Mouse (Mus musculus) neutrophil, adult 5-6 weeks (primary cell): ENCODE data around the gene Asic3. TPM values are rescaled to one million over a fixed set of nuclear protein-coding genes. Genes with fewer than 3 reads are reported as not detected.

Experiments used
- ATAC-seq: fragments of 151-379, 151-347 bp; 2 replicates; pipeline ENCODE4 v1.8.0; 2017; ENCODE audit warnings: mild to moderate bottlenecking, moderate TSS enrichment; ENCODE audit not compliant: insufficient number of reproducible peaks, poor library complexity, low FRiP score, severe bottlenecking; ENCODE audit errors: extremely low read depth
- total RNA-seq: library from RNA; stranded (forward); fragments of 200-1000 nt; gene quantifications from 2 replicates; pipeline ENCODE4 v1.2.3, GENCODE M21; 2017

Asic3 gene
- total RNA-seq = 0.23 TPM in 1 of 2 replicates, not detected in the other

DNA sequence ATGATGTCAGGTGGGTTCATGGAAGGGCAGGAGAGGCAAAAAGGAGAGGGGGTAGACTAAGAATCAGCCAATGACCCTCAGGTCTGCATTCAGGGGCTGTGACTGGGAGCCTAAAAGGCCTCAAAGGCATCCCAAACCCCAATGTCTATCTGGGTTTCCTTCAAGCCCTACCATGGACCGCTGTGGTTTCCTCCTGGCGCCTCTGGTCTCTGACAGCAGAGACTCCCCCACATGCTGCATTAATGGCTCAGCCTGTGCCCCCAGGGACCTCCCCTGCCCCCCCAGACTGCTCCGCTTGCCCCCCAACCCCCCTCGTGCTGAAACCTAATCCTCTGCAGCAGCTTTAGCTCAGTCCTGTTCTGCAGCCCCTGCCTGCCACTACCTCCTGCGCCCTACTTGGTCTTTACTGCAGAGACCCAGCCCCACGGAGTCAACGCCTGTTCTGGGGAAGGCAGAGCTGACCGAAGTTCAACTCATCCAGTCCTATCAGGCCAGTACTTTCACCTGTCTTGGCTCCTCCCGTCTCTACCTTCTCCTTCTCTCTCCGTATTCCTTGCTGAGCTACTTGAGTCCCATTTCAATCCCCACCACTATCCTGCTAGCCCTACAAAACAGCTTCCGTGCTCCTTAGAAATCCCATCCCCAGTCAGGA, at the start of gene Asic3:
TSS of gene Asic3 (plus strand) at position 351 of the 652 bp plus-strand sequence.
- ATAC-seq = no peak

DNA sequence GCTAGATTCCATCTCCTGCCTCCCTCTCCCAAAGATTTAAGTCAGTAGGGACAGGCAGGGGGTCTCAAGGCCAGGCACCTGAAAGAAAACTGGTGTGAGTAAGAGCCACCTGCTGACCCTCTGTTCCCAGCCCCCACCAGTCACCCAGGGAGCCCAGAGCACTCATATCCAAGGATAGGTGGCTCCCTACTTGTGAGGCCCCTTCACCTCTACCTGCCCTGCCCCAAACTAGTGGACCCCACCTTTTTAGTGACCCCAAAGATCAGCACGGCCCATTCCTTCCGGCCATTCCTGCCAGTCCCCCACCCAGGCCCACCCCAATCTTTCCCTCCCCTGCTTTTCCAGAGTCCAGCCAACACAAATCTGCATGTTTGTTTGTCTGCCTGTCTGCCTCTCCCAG, 49.7 kb upstream of the Asic3 start:
- no peak for ATAC-seq

DNA sequence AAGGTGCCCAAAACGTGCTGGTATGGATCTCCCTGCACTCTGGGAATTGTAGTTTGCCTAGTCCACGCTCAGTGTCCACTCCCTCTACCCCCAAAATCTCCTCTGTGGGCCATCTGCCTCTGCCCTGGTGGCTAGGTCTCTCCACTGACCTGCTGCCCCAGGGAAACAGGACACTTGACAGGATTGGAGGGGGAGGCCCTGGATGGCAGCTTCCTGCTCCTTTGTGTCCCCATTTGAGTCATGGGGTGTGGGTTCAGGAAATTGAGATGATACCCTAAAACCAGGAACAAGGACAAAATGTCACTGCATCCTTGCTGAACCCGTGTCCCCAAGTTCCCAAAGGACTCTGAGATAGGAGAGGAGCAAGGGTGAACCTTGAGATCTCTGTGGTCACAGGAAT, 49.1 kb upstream of the Asic3 start:
- no peak for ATAC-seq

DNA sequence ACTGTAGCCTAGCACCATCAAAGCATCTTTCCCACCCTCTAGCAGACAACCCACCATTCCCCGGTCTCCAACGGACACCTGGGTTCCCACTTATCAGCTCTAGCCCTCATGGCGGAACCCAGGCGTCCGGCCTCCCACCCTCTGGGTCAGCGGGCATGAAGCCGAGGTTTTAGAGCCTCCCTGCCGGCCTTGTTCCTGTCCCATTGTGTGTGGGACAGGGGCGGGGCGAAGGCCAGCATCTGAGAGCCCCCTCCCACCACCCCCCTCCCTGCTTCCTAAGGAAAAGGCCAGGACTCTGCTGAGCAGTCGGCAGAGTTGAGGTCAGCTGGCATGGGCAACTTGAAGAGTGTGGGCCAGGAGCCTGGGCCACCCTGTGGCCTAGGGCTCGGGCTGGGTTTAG, 48.7 kb upstream of the Asic3 start, which contains the start of gene Nos3:
TSS of gene Nos3 (plus strand) at position 303 of the 400 bp plus-strand sequence.
- no peak for ATAC-seq

DNA sequence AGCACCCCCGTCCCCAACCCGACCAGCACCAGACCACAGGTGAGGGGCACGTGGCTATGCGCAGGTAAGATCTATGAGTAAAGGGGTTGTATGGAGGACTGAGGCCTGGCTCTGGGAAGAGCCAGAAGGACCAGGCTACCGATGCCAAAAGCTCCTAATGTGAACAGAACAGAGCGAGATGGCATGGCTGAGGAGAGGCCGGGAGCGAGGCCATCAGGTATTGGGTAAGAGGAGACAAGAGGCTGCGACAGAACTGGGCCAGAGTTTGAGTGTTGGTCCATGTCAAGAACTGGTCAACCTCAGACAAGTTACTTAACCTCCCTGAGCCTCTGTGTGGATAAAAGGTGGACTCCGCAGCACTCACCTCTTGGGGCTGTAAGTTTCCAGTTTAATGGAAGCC, 48.2 kb upstream of the Asic3 start:
- no peak for ATAC-seq

DNA sequence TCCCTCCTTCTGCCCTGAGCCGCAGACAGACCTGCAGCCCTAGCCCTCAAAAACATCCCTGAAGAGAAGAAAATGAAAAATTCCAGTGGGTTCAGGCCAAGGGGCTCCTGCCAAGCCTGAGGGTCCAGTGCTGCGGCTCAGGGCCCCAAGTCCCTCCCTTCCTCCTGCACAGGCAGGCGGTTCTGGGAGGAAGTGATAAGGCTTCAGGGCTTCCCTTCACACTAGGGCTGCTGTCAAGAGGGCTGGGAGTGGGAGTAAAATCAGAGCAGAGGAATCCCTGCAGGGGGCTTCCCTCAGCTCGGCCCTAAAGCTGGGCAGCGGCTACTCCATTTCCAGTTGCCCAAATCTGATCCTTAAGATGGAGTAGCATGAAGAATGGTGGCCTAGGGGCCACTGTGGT, 47.7 kb upstream of the Asic3 start:
- no peak for ATAC-seq

DNA sequence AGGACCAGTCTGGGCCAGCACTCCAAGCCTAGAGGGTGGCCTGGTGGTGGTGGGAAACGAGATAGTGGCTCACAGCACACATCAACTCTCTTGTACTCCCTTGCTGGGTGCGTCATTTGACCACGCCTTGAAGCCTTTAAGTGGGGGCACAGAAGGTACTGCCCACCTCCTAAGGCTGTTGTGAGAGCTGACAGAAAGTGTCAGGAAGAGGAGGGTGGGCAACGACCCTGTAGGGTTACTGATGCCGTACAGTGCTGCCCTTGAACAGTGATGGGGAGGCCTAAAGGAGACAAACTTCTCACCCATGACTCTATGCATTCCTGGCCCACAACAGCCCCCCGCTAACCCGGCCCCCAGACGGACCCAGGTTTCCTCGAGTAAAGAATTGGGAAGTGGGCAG, 46.8 kb upstream of the Asic3 start:
- ATAC-seq = no peak

DNA sequence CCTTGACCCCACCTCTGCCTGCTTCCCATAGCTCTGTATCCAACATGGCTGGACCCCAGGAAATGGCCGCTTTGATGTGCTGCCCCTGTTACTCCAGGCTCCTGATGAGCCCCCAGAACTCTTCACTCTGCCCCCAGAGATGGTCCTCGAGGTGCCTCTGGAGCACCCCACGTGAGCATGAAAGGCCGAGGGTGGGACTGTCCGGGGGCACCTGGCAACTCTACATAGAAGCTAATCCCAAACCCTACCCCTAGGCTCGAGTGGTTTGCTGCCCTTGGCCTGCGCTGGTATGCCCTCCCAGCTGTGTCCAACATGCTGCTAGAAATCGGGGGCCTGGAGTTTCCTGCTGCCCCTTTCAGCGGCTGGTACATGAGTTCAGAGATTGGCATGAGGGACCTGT, 43.4 kb upstream of the Asic3 start:
- ATAC-seq = no peak

DNA sequence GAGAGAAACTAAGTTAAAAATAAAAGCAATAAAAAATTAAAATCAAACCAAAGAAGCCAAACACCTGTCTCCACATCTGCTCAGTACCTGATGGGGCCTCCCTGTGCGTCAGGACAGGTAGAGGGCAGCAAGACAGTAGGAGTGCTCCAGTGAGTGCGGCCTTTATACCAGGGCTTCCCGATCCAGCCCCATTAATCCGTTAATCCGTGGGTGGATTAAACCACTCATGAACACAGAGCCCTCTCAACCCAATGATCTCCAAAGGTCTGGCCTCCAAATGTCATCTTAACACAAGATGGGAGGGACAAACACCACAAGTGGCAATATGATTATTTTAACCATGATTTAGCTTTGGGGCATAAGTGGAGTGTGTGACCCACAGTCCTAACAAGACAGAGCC, 39.4 kb upstream of the Asic3 start:
- no peak for ATAC-seq

DNA sequence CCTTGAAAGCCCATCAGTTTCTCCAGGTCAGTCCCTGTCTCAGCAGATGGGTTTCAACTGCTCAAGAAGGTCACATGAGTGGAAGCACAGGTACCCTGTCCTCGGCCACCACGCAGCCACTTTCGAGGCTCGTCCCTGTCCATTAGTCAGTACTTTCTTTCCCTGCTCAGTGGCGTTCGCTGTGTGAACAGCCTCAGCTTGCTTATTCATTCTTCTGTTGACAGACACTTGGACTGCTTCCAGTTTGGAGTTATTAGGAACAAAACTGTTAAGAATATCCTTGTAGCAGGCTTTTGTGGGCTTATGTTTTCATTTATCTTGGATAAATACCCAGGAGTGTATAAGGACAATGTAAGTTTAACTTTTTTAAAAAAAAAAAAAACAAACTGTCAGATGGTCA, 39.0 kb upstream of the Asic3 start:
- ATAC-seq = no peak

DNA sequence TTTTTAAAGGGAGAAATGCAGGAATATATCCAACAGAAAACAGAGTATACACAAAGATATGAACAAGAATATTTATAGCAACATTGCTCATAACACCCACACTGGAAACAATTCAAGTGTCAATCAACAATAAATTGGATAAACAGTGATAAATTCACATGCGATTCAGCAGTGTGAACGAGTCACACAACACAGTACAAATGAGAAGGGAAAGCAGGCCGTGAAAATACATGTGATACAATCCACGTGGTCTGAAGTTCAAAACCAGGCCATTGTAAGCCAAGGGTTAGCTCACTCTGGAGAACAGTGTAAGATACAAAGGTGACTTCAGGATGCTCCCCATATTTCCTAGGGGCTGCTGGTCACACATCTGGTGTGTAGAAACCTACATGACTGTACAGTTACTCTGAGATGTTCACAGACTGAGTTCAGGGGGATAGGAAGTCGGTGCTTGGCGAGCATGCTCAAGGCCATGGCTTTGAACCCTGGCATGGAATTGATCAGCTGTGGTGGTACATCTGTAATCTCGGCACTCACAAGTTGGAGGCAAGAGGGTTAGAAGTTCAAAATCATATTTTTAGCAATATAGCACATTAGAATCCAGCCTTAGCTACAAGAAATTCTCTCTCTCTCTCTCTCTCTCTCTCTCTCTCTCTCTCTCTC, 38.4 kb upstream of the Asic3 start:
- ATAC-seq = no peak

DNA sequence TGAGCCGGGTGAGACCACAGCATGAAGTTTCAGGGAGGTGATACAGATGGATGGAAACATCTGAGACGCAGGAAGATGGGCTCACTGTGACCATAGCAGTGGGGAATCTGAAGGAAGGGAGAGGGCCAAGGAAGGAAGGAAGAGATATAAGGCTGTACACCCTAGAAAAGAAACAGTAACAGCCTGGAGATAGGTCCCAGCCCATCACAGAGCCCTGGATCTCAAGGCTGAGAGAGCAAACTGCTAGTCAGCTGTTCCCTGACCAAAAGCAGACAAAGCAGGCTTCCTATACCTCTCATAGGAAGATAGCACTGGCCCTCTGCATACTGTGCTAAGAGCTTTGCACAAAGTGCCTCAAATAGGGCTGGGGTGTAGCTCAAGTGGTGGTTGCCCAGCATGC, 34.5 kb upstream of the Asic3 start:
- no peak for ATAC-seq

DNA sequence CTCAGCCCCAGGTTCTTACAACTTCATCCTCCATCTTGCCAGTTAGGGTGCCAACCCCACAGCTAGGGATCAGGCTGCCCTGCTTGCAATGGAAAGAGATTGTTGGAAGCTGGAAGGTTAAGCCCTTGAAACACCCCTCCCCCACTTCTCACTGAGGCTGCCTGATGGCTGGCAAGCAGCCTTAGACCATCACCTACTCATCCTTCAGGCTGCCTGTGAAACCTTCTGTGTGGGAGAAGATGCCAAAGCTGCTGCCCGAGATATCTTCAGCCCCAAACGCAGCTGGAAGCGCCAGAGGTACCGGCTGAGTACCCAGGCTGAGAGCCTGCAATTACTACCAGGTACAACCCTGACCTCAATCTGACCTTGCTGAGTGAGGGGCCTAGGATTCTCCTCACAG, 33.7 kb upstream of the Asic3 start:
- ATAC-seq = no peak

DNA sequence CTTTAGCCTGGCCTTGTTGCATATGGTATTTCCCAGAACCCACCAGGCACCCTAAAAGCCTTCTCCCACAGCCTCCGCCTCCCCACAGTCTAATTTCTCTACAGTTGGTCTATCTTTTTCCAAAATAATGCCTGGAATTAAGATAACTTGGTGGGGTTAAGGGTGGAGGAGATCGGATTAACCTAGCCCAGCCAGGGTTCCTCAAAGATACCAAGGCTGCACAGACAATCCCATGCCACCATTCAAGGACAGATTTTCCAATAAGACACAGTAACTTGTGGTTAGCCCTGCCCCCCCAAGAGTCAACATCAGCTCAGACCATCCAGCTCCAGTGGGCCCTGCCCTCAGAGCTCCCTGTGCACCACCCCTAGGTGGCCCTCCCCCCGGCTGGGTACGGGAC, 32.7 kb upstream of the Asic3 start:
- no peak for ATAC-seq

DNA sequence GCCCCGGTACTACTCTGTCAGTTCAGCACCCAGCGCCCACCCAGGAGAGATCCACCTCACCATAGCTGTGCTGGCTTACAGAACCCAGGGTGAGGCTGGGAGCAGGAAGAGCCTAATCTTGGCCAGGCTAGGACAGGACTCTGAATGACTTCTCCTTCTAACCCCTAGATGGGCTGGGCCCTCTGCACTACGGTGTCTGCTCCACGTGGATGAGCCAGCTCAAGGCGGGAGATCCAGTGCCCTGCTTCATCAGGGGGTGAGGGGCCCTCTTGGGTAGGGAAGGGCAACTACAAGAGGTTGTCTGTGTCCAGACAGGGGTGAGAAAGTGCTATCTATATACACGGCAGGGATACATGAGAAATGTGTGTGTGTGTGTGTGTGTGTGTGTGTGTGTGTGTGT, 31.7 kb upstream of the Asic3 start:
- ATAC-seq = no peak

DNA sequence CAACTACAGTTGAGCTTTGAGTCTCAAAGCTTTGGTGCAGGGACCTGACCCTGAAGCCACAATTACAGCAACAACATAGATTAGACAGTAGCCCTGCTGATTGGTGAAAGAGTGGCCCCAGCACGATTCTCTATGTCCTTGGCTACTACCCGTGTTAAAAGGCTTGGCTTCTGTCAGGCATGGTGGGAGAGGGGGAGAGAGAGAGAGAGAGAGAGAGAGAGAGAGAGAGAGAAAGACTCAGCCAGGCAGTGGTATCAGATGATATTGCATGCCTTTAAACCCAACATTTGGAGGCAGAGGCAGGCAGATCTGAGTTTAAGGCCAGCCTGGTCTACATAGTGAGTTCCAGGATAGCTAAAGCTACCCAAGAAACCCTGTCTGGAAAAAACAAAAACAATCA, 31.2 kb upstream of the Asic3 start:
- no peak for ATAC-seq

DNA sequence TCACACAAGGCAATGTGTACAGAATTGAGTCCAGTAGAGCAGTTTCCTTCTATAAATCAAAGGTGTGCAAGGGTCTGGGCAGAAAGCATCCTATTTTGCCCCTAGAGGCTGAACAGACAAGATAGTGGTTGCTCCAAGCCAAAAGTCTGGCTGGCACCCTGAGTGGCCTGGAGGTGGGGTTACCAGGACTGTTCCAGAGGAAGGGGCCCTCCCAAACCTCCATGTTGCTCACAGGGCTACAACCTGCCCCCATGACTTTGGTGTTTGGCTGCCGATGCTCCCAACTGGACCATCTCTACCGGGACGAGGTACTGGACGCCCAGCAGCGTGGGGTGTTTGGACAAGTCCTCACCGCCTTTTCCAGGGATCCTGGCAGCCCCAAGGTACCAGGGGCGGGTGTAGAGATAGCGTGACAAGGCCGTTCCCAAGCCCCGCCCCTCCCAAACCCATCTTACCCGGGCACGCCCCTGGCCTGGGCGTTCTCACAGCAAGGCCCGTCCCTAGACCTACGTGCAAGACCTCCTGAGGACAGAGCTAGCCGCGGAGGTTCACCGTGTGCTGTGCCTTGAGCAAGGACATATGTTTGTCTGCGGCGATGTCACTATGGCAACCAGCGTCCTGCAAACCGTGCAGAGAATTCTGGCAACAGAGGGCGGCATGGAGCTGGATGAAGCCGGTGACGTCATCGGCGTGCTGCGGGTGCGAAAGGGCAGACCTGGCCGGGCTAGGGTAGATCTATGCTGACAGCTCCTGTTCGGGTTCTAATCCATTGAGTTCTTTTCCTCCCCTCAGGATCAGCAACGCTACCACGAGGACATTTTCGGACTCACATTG, 29.9 kb upstream of the Asic3 start:
- peak; percentile 84 for ATAC-seq

DNA sequence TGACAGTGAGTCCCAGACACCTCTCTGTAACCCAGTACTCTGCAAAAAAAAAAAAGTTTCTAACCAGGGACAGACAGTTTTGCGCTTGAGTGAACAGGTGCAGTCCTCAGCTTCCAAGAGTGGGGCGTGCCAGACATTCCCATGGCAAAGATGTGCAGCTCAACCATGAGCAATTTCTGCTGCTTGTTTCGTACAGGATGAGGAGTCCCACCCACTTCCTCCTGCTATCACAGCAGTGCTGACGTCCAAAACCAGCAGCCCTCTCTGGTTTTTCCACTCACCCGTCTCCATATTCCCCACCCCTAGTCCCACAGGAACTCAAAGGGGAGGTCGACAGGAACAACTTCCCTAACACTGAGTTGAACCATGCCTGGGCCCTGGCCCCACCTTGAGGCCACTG, 28.8 kb upstream of the Asic3 start:
- ATAC-seq = no peak

DNA sequence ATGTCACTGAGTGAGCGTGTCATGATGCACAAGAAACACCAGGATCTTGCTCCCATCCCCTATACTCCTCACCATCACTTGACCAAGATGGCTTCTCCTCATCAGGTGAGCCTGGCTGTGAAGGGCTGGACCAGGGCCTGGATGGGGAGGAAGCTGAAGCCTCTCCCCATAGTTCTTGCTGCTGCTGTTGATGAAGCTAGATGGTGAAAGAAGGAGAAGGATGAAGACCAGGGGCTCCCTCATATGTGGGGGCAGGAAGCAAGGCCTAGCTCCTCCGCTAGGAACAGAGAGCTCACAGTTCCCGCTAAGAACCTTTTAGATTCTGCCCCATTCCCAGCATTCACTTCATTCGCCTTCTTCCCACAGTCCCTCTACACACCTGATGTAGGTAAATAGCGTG, 27.8 kb upstream of the Asic3 start:
- no peak for ATAC-seq

DNA sequence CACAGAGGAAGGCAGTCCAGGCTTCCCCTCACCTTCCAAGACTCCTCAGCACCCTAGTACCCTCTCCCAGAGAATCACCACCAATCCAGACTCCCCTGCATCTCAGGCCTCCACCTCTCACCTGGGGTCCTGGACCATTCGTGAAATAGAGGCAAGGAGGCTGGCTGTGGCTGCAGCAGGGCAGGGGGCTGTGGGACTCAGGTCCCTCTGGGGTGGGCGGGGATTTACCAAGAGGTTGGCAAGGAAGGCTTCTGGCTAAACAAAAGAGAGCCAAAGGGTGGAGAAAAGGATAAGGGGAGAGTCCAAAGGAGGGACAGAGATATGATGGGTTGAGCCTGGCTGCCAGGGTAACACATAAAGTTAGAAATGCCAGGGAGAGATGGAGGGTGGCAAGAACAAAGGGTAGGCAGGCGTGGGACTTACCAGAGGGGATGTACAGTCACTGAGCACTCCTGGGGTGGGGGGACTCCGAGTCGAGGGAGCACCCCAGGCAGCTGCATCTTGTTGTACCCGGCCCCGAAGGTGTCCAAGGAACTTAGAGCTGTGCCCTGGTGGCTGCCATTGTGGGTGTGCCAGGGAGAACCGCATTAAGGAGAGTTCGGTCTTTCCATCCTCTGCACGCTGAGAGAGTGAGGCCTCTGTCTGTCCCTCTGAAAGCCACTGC, 27.2 kb upstream of the Asic3 start:
- no peak for ATAC-seq
